Mouse (Mus musculus): Measurements from ENCODE around the gene Ptprg.

The Ptprg gene

GRCm38 (mm10) chr14:12069707-12070106, 516.4 kb downstream of the Ptprg start:
- DNase-seq, result no peak

GRCm38 (mm10) chr14:12070361-12070760, 517.0 kb downstream of the Ptprg start:
- DNase-seq, result no peak

- no peak for DNase-seq
Observed at GRCm38 (mm10) chr14:12070856-12071465, 517.6 kb downstream of the Ptprg start.

- DNase-seq, result no peak
Observed at GRCm38 (mm10) chr14:12072026-12072861, 518.9 kb downstream of the Ptprg start.

- DNase-seq, result no peak
Observed at GRCm38 (mm10) chr14:12073408-12074107, 520.2 kb downstream of the Ptprg start.

- DNase-seq, result peak; percentile 36
Observed at GRCm38 (mm10) chr14:12077193-12077592, 523.9 kb downstream of the Ptprg start.

GRCm38 (mm10) chr14:12079250-12079649, 525.9 kb downstream of the Ptprg start:
- DNase-seq, result no peak

- DNase-seq, result no peak
Observed at GRCm38 (mm10) chr14:12079833-12080401, 526.6 kb downstream of the Ptprg start.

GRCm38 (mm10) chr14:12082131-12082921, 529.0 kb downstream of the Ptprg start:
- DNase-seq, result no peak

- DNase-seq, result no peak
Observed at GRCm38 (mm10) chr14:12084076-12084475, 530.7 kb downstream of the Ptprg start.

- peak; percentile 38 for DNase-seq
Observed at GRCm38 (mm10) chr14:12085078-12085477, 531.7 kb downstream of the Ptprg start.

GRCm38 (mm10) chr14:12086167-12086566, 532.8 kb downstream of the Ptprg start:
- no peak for DNase-seq

- DNase-seq, result no peak
Observed at GRCm38 (mm10) chr14:12089954-12090353, 536.6 kb downstream of the Ptprg start.

- DNase-seq, result no peak
Observed at GRCm38 (mm10) chr14:12091730-12092129, 538.4 kb downstream of the Ptprg start.

- DNase-seq, result no peak
Observed at GRCm38 (mm10) chr14:12099390-12100333, 546.3 kb downstream of the Ptprg start.

- no peak for DNase-seq
Observed at GRCm38 (mm10) chr14:12102389-12103325, 549.3 kb downstream of the Ptprg start.

GRCm38 (mm10) chr14:12104297-12105155, 551.2 kb downstream of the Ptprg start:
- DNase-seq, result no peak

GRCm38 (mm10) chr14:12105156-12105430, 551.8 kb downstream of the Ptprg start:
- DNase-seq, result no peak

- DNase-seq, result no peak
Observed at GRCm38 (mm10) chr14:12105593-12105992, 552.3 kb downstream of the Ptprg start.
